Mouse (Mus musculus): Measurements from ENCODE around the gene Micall1. TPM values are rescaled to one million over a fixed set of nuclear protein-coding genes. Genes with fewer than 3 reads are reported as not detected.
A peak's percentile ranks its signal among the peaks of the same experiment; 100 is the strongest.

Micall1 gene
- polyA plus RNA-seq, 1 experiment, result 20.7 TPM

GRCm38 (mm10) chr15:79128208-79128607, 19.5 kb downstream of the Micall1 start:
- Histone ChIP-seq H3K4me1 (ENCODE audit: control insufficient read depth, insufficient read depth, low read length) (no peaks in the 10 kb centered on the region), H3K4me3 (replicated peaks; ENCODE audit: control insufficient read depth, low read depth, low read length) (no peak overlapping the region), H3K27ac (ENCODE audit: control insufficient read depth, insufficient read depth, low read depth, low read length, poor library complexity) (no peak overlapping the region)
- 89% methylated on average over 5 of the region's 5 CpGs for WGBS
- TF ChIP-seq CTCF (IDR thresholded peaks at IDR 0.05; ENCODE audit: control insufficient read depth, insufficient read depth, low read length) (peak; percentile 54), POLR2A (IDR thresholded peaks at IDR 0.05; ENCODE audit: borderline replicate concordance, control insufficient read depth, low read depth, low read length) (no peak)

GRCm38 (mm10) chr15:79129311-79129710, 20.6 kb downstream of the Micall1 start:
- TF ChIP-seq POLR2A (IDR thresholded peaks at IDR 0.05; ENCODE audit: borderline replicate concordance, control insufficient read depth, low read depth, low read length), result no peak
- TF ChIP-seq CTCF (IDR thresholded peaks at IDR 0.05; ENCODE audit: control insufficient read depth, insufficient read depth, low read length), result no peak
- H3K27ac ChIP-seq (ENCODE audit: control insufficient read depth, insufficient read depth, low read depth, low read length, poor library complexity), result no peak overlapping the region
- H3K4me3 ChIP-seq (replicated peaks; ENCODE audit: control insufficient read depth, low read depth, low read length), result no peak overlapping the region
- 82% methylated on average over 7 of the region's 7 CpGs for WGBS
- H3K4me1 ChIP-seq (ENCODE audit: control insufficient read depth, insufficient read depth, low read length), result no peaks in the 10 kb centered on the region

GRCm38 (mm10) chr15:79130782-79131181, 22.1 kb downstream of the Micall1 start:
- TF ChIP-seq POLR2A (IDR thresholded peaks at IDR 0.05; ENCODE audit: borderline replicate concordance, control insufficient read depth, low read depth, low read length) (no peak), CTCF (IDR thresholded peaks at IDR 0.05; ENCODE audit: control insufficient read depth, insufficient read depth, low read length) (no peak)
- Histone ChIP-seq H3K27ac (ENCODE audit: control insufficient read depth, insufficient read depth, low read depth, low read length, poor library complexity) (no peak overlapping the region), H3K4me1 (ENCODE audit: control insufficient read depth, insufficient read depth, low read length) (no peaks in the 10 kb centered on the region), H3K4me3 (replicated peaks; ENCODE audit: control insufficient read depth, low read depth, low read length) (no peak overlapping the region)
- WGBS, result 85% methylated on average over 10 of the region's 10 CpGs

- Histone ChIP-seq H3K4me3 (replicated peaks; ENCODE audit: control insufficient read depth, low read depth, low read length) (no peak overlapping the region), H3K27ac (ENCODE audit: control insufficient read depth, insufficient read depth, low read depth, low read length, poor library complexity) (no peak overlapping the region), H3K4me1 (ENCODE audit: control insufficient read depth, insufficient read depth, low read length) (no peaks in the 10 kb centered on the region)
- TF ChIP-seq POLR2A (IDR thresholded peaks at IDR 0.05; ENCODE audit: borderline replicate concordance, control insufficient read depth, low read depth, low read length) (no peak), CTCF (IDR thresholded peaks at IDR 0.05; ENCODE audit: control insufficient read depth, insufficient read depth, low read length) (no peak)
- 85% methylated on average over 7 of the region's 7 CpGs for WGBS
These were observed 22.7 kb downstream of the Micall1 start for GRCm38 (mm10) chr15:79131442-79131841.

- Histone ChIP-seq H3K4me1 (ENCODE audit: control insufficient read depth, insufficient read depth, low read length) (no peaks in the 10 kb centered on the region), H3K4me3 (replicated peaks; ENCODE audit: control insufficient read depth, low read depth, low read length) (no peak overlapping the region), H3K27ac (ENCODE audit: control insufficient read depth, insufficient read depth, low read depth, low read length, poor library complexity) (no peak overlapping the region)
- 82% methylated on average over 6 of the region's 6 CpGs for WGBS
- TF ChIP-seq POLR2A (IDR thresholded peaks at IDR 0.05; ENCODE audit: borderline replicate concordance, control insufficient read depth, low read depth, low read length) (no peak), CTCF (IDR thresholded peaks at IDR 0.05; ENCODE audit: control insufficient read depth, insufficient read depth, low read length) (no peak)
These were observed 24.5 kb downstream of the Micall1 start for GRCm38 (mm10) chr15:79133191-79133661.

GRCm38 (mm10) chr15:79134496-79135270, 26.0 kb downstream of the Micall1 start:
- Histone ChIP-seq H3K4me1 (ENCODE audit: control insufficient read depth, insufficient read depth, low read length) (no peaks in the 10 kb centered on the region), H3K27ac (ENCODE audit: control insufficient read depth, insufficient read depth, low read depth, low read length, poor library complexity) (no peak overlapping the region), H3K4me3 (replicated peaks; ENCODE audit: control insufficient read depth, low read depth, low read length) (no peak overlapping the region)
- 70% methylated on average over 9 of the region's 9 CpGs for WGBS
- no peak for TF ChIP-seq POLR2A (IDR thresholded peaks at IDR 0.05; ENCODE audit: borderline replicate concordance, control insufficient read depth, low read depth, low read length)
- no peak for TF ChIP-seq CTCF (IDR thresholded peaks at IDR 0.05; ENCODE audit: control insufficient read depth, insufficient read depth, low read length)

- H3K4me1 ChIP-seq (ENCODE audit: control insufficient read depth, insufficient read depth, low read length), result no peaks in the 10 kb centered on the region
- no peak for TF ChIP-seq POLR2A (IDR thresholded peaks at IDR 0.05; ENCODE audit: borderline replicate concordance, control insufficient read depth, low read depth, low read length)
- no peak for TF ChIP-seq CTCF (IDR thresholded peaks at IDR 0.05; ENCODE audit: control insufficient read depth, insufficient read depth, low read length)
- no peak overlapping the region for H3K4me3 ChIP-seq (replicated peaks; ENCODE audit: control insufficient read depth, low read depth, low read length)
- H3K27ac ChIP-seq (ENCODE audit: control insufficient read depth, insufficient read depth, low read depth, low read length, poor library complexity), result no peak overlapping the region
- WGBS, result 80% methylated on average over 9 of the region's 9 CpGs
These were observed 26.6 kb downstream of the Micall1 start for GRCm38 (mm10) chr15:79135332-79135731.

- TF ChIP-seq CTCF (IDR thresholded peaks at IDR 0.05; ENCODE audit: control insufficient read depth, insufficient read depth, low read length), result no peak
- no peak for TF ChIP-seq POLR2A (IDR thresholded peaks at IDR 0.05; ENCODE audit: borderline replicate concordance, control insufficient read depth, low read depth, low read length)
- H3K27ac ChIP-seq (ENCODE audit: control insufficient read depth, insufficient read depth, low read depth, low read length, poor library complexity), result no peak overlapping the region
- H3K4me3 ChIP-seq (replicated peaks; ENCODE audit: control insufficient read depth, low read depth, low read length), result no peak overlapping the region
- WGBS, result 67% methylated on average over 11 of the region's 11 CpGs
- H3K4me1 ChIP-seq (ENCODE audit: control insufficient read depth, insufficient read depth, low read length), result no peaks in the 10 kb centered on the region
These were observed 27.3 kb downstream of the Micall1 start for GRCm38 (mm10) chr15:79135783-79136575.

All from bone marrow, adult 2 months (tissue).